24 mouse cellular contexts compared by ENCODE assay signal in genomic region chr13:91416698-91417097, GRCm38 (mm10). TPM values are rescaled to one million over a fixed set of nuclear protein-coding genes. Genes with fewer than 3 reads are reported as not detected.
A peak's percentile ranks its signal among the peaks of the same experiment; 100 is the strongest.
DNase-seq lines count a peak whose midpoint lies in the region; ATAC-seq and TF ChIP-seq lines count a peak whose summit lies in the region.
"Had no signal": no experiment of that assay in that cellular context is flagged by ENCODE, and none has a peak within 500 bp of the region (broad histone marks: within the 10 kb centered on the region; RNA-seq: fewer than 3 reads in every experiment).

No protein-coding gene starts in this region.

- no peak overlapping the region for H3K4me2 ChIP-seq in liver, embryonic 13.5 days
- H3K4me2 ChIP-seq in kidney, embryonic 15.5 days, result no peak overlapping the region
- H3K4me2 ChIP-seq: heart, embryonic 13.5 days; hindbrain, embryonic 14.5 days had no signal

- no peak for DNase-seq in MEL (ENCODE audit: low read depth, low spot score)
- DNase-seq in c-Kit-positive CD71-positive TER-119-positive erythroid progenitor cells, embryonic 14.5 days (ENCODE audit: low spot score), result peak; percentile 9
- no peak for DNase-seq in liver, embryonic 13.5 days
- no peak for DNase-seq in kidney, adult 9 months
- DNase-seq in left cerebral cortex, postnatal 10 days (ENCODE audit: extremely low spot score in 1 of 2, low spot score in 2 of 2), result no peak
- DNase-seq: adrenal gland, adult 8-10 months; adrenal gland, postnatal 25 days; cerebellum, adult 18-20 months; cerebellum, adult 9-10 months; cerebellum, postnatal 14 days; forebrain, postnatal 0 days; gastrocnemius, adult 2 months; gastrocnemius, postnatal 14 days; heart, adult 11 months; heart, postnatal 14 days; heart, postnatal 4 days had no signal

- no peak overlapping the region for H3K27ac ChIP-seq in MEL (ENCODE audit: control insufficient read depth, low read depth, low read length)
- H3K27ac ChIP-seq in liver, embryonic 13.5 days, result no peak overlapping the region
- H3K27ac ChIP-seq in kidney, embryonic 15.5 days, result no peak overlapping the region
- H3K27ac ChIP-seq: gastrocnemius, adult 2 months; heart, embryonic 13.5 days; hindbrain, embryonic 14.5 days; hindbrain, postnatal 0 days had no signal

- H3K27me3 ChIP-seq in MEL (ENCODE audit: control insufficient read depth in 1 of 2, insufficient read depth in 2 of 2, low read length in 2 of 2), result no peaks in the 10 kb centered on the region
- H3K27me3 ChIP-seq in liver, embryonic 13.5 days, result no peaks in the 10 kb centered on the region
- no peaks in the 10 kb centered on the region for H3K27me3 ChIP-seq in kidney, embryonic 15.5 days
- H3K27me3 ChIP-seq: heart, embryonic 13.5 days had no signal

- no peaks in the 10 kb centered on the region for H3K79me2 ChIP-seq in MEL (ENCODE audit: control insufficient read depth, insufficient read depth, low read length, poor library complexity)

- 66% methylated on average over 2 of the region's 2 CpGs for WGBS in liver, embryonic 13.5 days (ENCODE audit: insufficient replicate concordance)
- 87% methylated on average over 2 of the region's 2 CpGs for WGBS in kidney, embryonic 15.5 days

- H3K36me3 ChIP-seq in MEL (ENCODE audit: control insufficient read depth in 1 of 2, insufficient read depth in 2 of 2, low read length in 2 of 2), result peaks cover 0 to 27% of the 10 kb centered on the region in 2 experiments; a peak in 2 of 4 replicates
- H3K36me3 ChIP-seq in liver, embryonic 13.5 days, result no peaks in the 10 kb centered on the region
- no peaks in the 10 kb centered on the region for H3K36me3 ChIP-seq in kidney, embryonic 15.5 days
- H3K36me3 ChIP-seq: heart, embryonic 13.5 days had no signal

- intact Hi-C loops in left cerebral cortex, postnatal 10 days (cut with DNase I), result no loop called here

- no peak overlapping the region for H3K9ac ChIP-seq in MEL (ENCODE audit: control insufficient read depth, low read depth, low read length, poor library complexity, severe bottlenecking)
- H3K9ac ChIP-seq in liver, embryonic 13.5 days, result no peak overlapping the region
- no peak overlapping the region for H3K9ac ChIP-seq in kidney, embryonic 15.5 days
- H3K9ac ChIP-seq: forebrain, postnatal 0 days; heart, embryonic 13.5 days; hindbrain, embryonic 14.5 days had no signal

- peak; percentile 57 to 72 for TF ChIP-seq EP300 in MEL (IDR thresholded peaks at IDR 0.05; ENCODE audit: low read depth in 1 of 2, low read length in 2 of 2)

- ATAC-seq in liver, embryonic 13.5 days (ENCODE audit: low read depth), result peak; percentile 77
- ATAC-seq in megakaryocyte progenitor cell, adult 5-6 weeks (replicated peaks; ENCODE audit: poor library complexity), result peak; percentile 52
- ATAC-seq in kidney, embryonic 15.5 days (replicated peaks; ENCODE audit: low FRiP score), result no peak
- ATAC-seq: activated CD4-positive, CD25-positive, alpha-beta regulatory T cell, adult 4 months; CD4-positive, CD25-positive, alpha-beta regulatory T cell, adult 4 months; forebrain, embryonic 14.5 days; forebrain, postnatal 0 days; hindbrain, postnatal 0 days had no signal

- no peak for TF ChIP-seq RAD21 in MEL (IDR thresholded peaks at IDR 0.05; ENCODE audit: low read depth, low read length)

- no peak overlapping the region for H3K4me3 ChIP-seq in MEL (ENCODE audit: control insufficient read depth in 1 of 2, insufficient read depth in 1 of 2, low read depth in 2 of 2, low read length in 2 of 2)
- H3K4me3 ChIP-seq in liver, embryonic 13.5 days (replicated peaks), result no peak overlapping the region
- H3K4me3 ChIP-seq in kidney, embryonic 15.5 days (replicated peaks), result no peak overlapping the region
- H3K4me3 ChIP-seq: gastrocnemius, adult 2 months; heart, embryonic 13.5 days had no signal

- TF ChIP-seq POLR2A in MEL (IDR thresholded peaks at IDR 0.05; ENCODE audit: control insufficient read depth in 1 of 2, insufficient read depth in 1 of 2, low read depth in 1 of 2, low read length in 2 of 2, poor library complexity in 1 of 2), result no peak

- no peaks in the 10 kb centered on the region for H3K9me3 ChIP-seq in MEL (replicated peaks; ENCODE audit: insufficient read depth, low read length)
- no peaks in the 10 kb centered on the region for H3K9me3 ChIP-seq in liver, embryonic 13.5 days (replicated peaks)
- H3K9me3 ChIP-seq in kidney, embryonic 15.5 days (replicated peaks), result no peaks in the 10 kb centered on the region
- H3K9me3 ChIP-seq: heart, embryonic 13.5 days had no signal

- peaks cover 22 to 28% of the 10 kb centered on the region in 2 experiments for H3K4me1 ChIP-seq in MEL (ENCODE audit: control insufficient read depth in 1 of 2, insufficient read depth in 2 of 2, low read length in 2 of 2)
- H3K4me1 ChIP-seq in liver, embryonic 13.5 days (replicated peaks), result peaks cover 20% of the 10 kb centered on the region
- peaks cover 7% of the 10 kb centered on the region for H3K4me1 ChIP-seq in kidney, embryonic 15.5 days

- TF ChIP-seq CTCF in MEL (IDR thresholded peaks at IDR 0.05 in 2 of 3, conservative IDR thresholded peaks at IDR 0.05 in 1 of 3; ENCODE audit: control insufficient read depth in 1 of 3, insufficient read depth in 1 of 3, low read depth in 2 of 3, low read length in 3 of 3, poor library complexity in 1 of 3, severe bottlenecking in 1 of 3), result no peak

TF ChIP-seq in MEL, 35 proteins besides CTCF, POLR2A, EP300 and RAD21:
- TF ChIP-seq ETS1 (IDR thresholded peaks at IDR 0.05; ENCODE audit: low read depth, low read length), result peak; percentile 49
- TF ChIP-seq MAFK (IDR thresholded peaks at IDR 0.05; ENCODE audit: borderline replicate concordance, low read depth, low read length), result peak; percentile 15; the same call in 1 of the 2 replicates
- TF ChIP-seq TCF12 (IDR thresholded peaks at IDR 0.05; ENCODE audit: low read depth, low read length), result peak; percentile 75
- TF ChIP-seq TBP (IDR thresholded peaks at IDR 0.05; ENCODE audit: low read depth, low read length), result 0 out of 2 replicates have a peak, but pooled peaks have one; percentile 22
- TF ChIP-seq JUND (IDR thresholded peaks at IDR 0.05; ENCODE audit: low read depth, low read length), result no peak
- TF ChIP-seq MAX (IDR thresholded peaks at IDR 0.05; ENCODE audit: low read length), result no peak
- TF ChIP-seq GATA1 (IDR thresholded peaks at IDR 0.05; ENCODE audit: low read depth, low read length), result peak; percentile 69
- TF ChIP-seq CHD2 (IDR thresholded peaks at IDR 0.05; ENCODE audit: low read length), result no peak
- TF ChIP-seq ZC3H11A (IDR thresholded peaks at IDR 0.05; ENCODE audit: low read depth, low read length), result no peak
- no peak for TF ChIP-seq MEF2A (IDR thresholded peaks at IDR 0.05; ENCODE audit: extremely low read depth, insufficient replicate concordance, low read depth, low read length, poor library complexity, severe bottlenecking)
- peak; percentile 44; the same call in 1 of the 2 replicates for TF ChIP-seq SIN3A (IDR thresholded peaks at IDR 0.05; ENCODE audit: low read length)
- no peak for TF ChIP-seq ZNF384 (IDR thresholded peaks at IDR 0.05; ENCODE audit: low read depth, low read length)
- TF ChIP-seq KAT2A (conservative IDR thresholded peaks at IDR 0.05; ENCODE audit: low read depth, low read length), result no peak
- TF ChIP-seq MYB (IDR thresholded peaks at IDR 0.05; ENCODE audit: low read depth, low read length), result no peak

RNA-seq across cellular contexts. Expression of gene Ssbp2, which starts 43.4 kb away (rescaled TPM):
- 12.6 and 14.3 TPM in 2 replicates for total RNA-seq in MEL (2012; rRNA removed)
- 10 to 100 TPM in 1 of 2 experiments, not detected in 1; 38.4 TPM for polyA plus RNA-seq in MEL (2012; ENCODE audit: insufficient read depth in 1 of 2, insufficient read length in 2 of 2, low read depth in 1 of 2, low replicate concordance in 2 of 2, missing spikeins in 1 of 2)
- polyA plus RNA-seq in liver, embryonic 13.5 days (2015; fragmentation: Nextera tagmentation; extraction: Ambion mirVana), result 56.4 and 56.9 TPM in 2 replicates
- 49.8 and 60.5 TPM in 2 replicates for total RNA-seq in megakaryocyte progenitor cell, adult 5-6 weeks (2015)
- 26.7 and 39.1 TPM in 2 replicates for total RNA-seq in megakaryocyte progenitor cell, adult 5-6 weeks (2017)
- polyA plus RNA-seq in kidney, embryonic 15.5 days (2015; fragmentation: Nextera tagmentation; extraction: Ambion mirVana), result 123 and 125 TPM in 2 replicates
- 100 to 1,000 TPM; 177 to 178 TPM for total RNA-seq in left cerebral cortex, postnatal 10 days (2021)
